Mouse (Mus musculus) limb, embryonic 11.5 days (tissue): ENCODE data around the gene Tfip11. TPM values are rescaled to one million over a fixed set of nuclear protein-coding genes. Genes with fewer than 3 reads are reported as not detected.

Experiments used
- ATAC-seq: fragments of 200-750 bp; cut with Nextera tagmentation; 2 replicates; pipeline ENCODE4 v1.8.0; 2017; ENCODE audit warnings: low read depth; ENCODE audit not compliant: insufficient number of reproducible peaks, low FRiP score, low TSS enrichment
- DNase-seq: peaks from one replicate; pipeline ENCODE4 v3.0.0-alpha.2; 2015; ENCODE audit warnings: low spot score
- H3K27ac ChIP-seq: fragments of 300-500 bp; sonication (generic); replicated peaks from 2 replicates; pipeline ENCODE4 v1.5.1; 2014; ENCODE audit warnings: low read depth, mild to moderate bottlenecking, low read length
- H3K27me3 ChIP-seq: fragments of 300-500 bp; sonication (generic); 2 replicates; pipeline ENCODE4 v1.6.1; 2014; ENCODE audit warnings: mild to moderate bottlenecking, low read length, mixed read lengths; ENCODE audit not compliant: control insufficient read depth, insufficient read depth
- H3K36me3 ChIP-seq: fragments of 300-500 bp; sonication (generic); 2 replicates; pipeline ENCODE4 v1.6.1; 2014; ENCODE audit warnings: mild to moderate bottlenecking, low read length, moderate library complexity, mixed read lengths; ENCODE audit not compliant: control insufficient read depth, insufficient read depth
- H3K4me1 ChIP-seq: fragments of 300-500 bp; sonication (generic); 2 replicates; pipeline ENCODE4 v1.6.1; 2014; ENCODE audit warnings: low read length, mixed read lengths; ENCODE audit not compliant: control insufficient read depth, insufficient read depth
- H3K4me2 ChIP-seq: fragments of 300-500 bp; sonication (generic); 2 replicates; pipeline ENCODE4 v1.6.1; 2014; ENCODE audit warnings: low read depth, mild to moderate bottlenecking, moderate library complexity; ENCODE audit not compliant: severe bottlenecking
- H3K4me3 ChIP-seq: fragments of 300-500 bp; sonication (generic); 2 replicates; pipeline ENCODE4 v1.5.1; 2014; ENCODE audit warnings: low read depth, low read length
- H3K9ac ChIP-seq: fragments of 300-500 bp; sonication (generic); 2 replicates; pipeline ENCODE4 v1.6.1; 2014; ENCODE audit warnings: mild to moderate bottlenecking, low read length
- H3K9me3 ChIP-seq: fragments of 300-500 bp; sonication (generic); 2 replicates; pipeline ENCODE4 v1.6.1; 2016; ENCODE audit warnings: low read length; ENCODE audit not compliant: control insufficient read depth
- WGBS: fragments of 180-500 bp; shearing (Covaris S2); extraction: QIAGEN DNeasy Blood & Tissue Kit; methylation state at CpG from one replicate; pipeline ENCODE4 v1.1.7; 2014; 5-methylcytosine and 5-hydroxymethylcytosine counted together
- polyA plus RNA-seq: library from polyadenylated mRNA; unstranded; fragments of >200 nt; fragmentation: Nextera tagmentation; extraction: Ambion mirVana; gene quantifications from 2 replicates; pipeline ENCODE4 v1.2.1, GENCODE M21; 2014

Tfip11 gene
- polyA plus RNA-seq, 1 experiment from 2014 or later: 27.3 TPM

GRCm38 (mm10) chr5:112288193-112289141, 37.7 kb upstream of the Tfip11 start:
- H3K27ac ChIP-seq: no peak overlapping the region
- WGBS: 84% methylated on average over 9 of the region's 9 CpGs
- no peaks in the 10 kb centered on the region for H3K36me3 ChIP-seq
- no peak for ATAC-seq
- no peak overlapping the region for H3K9ac ChIP-seq
- H3K4me2 ChIP-seq: no peak overlapping the region
- no peak for DNase-seq
- H3K9me3 ChIP-seq: no peaks in the 10 kb centered on the region
- no peaks in the 10 kb centered on the region for H3K27me3 ChIP-seq
- H3K4me3 ChIP-seq: no peak overlapping the region
- H3K4me1 ChIP-seq: no peaks in the 10 kb centered on the region

GRCm38 (mm10) chr5:112289236-112289635, 36.9 kb upstream of the Tfip11 start:
- no peaks in the 10 kb centered on the region for H3K4me1 ChIP-seq
- no peaks in the 10 kb centered on the region for H3K36me3 ChIP-seq
- H3K27ac ChIP-seq: no peak overlapping the region
- H3K4me3 ChIP-seq: no peak overlapping the region
- H3K9ac ChIP-seq: no peak overlapping the region
- no peaks in the 10 kb centered on the region for H3K9me3 ChIP-seq
- H3K27me3 ChIP-seq: no peaks in the 10 kb centered on the region
- no peak overlapping the region for H3K4me2 ChIP-seq
- DNase-seq (no peak), ATAC-seq (no peak)
- 84% methylated on average over 8 of the region's 8 CpGs for WGBS

GRCm38 (mm10) chr5:112289819-112290535, 36.2 kb upstream of the Tfip11 start:
- ATAC-seq (no peak), DNase-seq (no peak)
- no peak overlapping the region; the same call in 1 of the 2 replicates for H3K4me3 ChIP-seq
- WGBS: 87% methylated on average over 16 of the region's 16 CpGs
- no peaks in the 10 kb centered on the region for H3K36me3 ChIP-seq
- no peak overlapping the region for H3K4me2 ChIP-seq
- H3K9ac ChIP-seq: no peak overlapping the region
- no peaks in the 10 kb centered on the region for H3K27me3 ChIP-seq
- H3K4me1 ChIP-seq: no peaks in the 10 kb centered on the region
- H3K9me3 ChIP-seq: no peaks in the 10 kb centered on the region
- no peak overlapping the region for H3K27ac ChIP-seq

GRCm38 (mm10) chr5:112290536-112290880, 35.6 kb upstream of the Tfip11 start:
- DNase-seq (no peak), ATAC-seq (no peak)
- WGBS: 87% methylated on average over 8 of the region's 8 CpGs
- Histone ChIP-seq H3K27ac (no peak overlapping the region), H3K36me3 (no peaks in the 10 kb centered on the region), H3K27me3 (no peaks in the 10 kb centered on the region), H3K9me3 (no peaks in the 10 kb centered on the region), H3K9ac (no peak overlapping the region), H3K4me1 (no peaks in the 10 kb centered on the region), H3K4me3 (no peak overlapping the region), H3K4me2 (no peak overlapping the region)

- ATAC-seq: no peak
- no peak overlapping the region for H3K4me3 ChIP-seq
- no peaks in the 10 kb centered on the region for H3K36me3 ChIP-seq
- H3K9ac ChIP-seq: no peak overlapping the region
- 93% methylated on average over 5 of the region's 5 CpGs for WGBS
- no peak overlapping the region for H3K4me2 ChIP-seq
- H3K27me3 ChIP-seq: no peaks in the 10 kb centered on the region
- no peaks in the 10 kb centered on the region for H3K9me3 ChIP-seq
- DNase-seq: no peak
- no peaks in the 10 kb centered on the region for H3K4me1 ChIP-seq
- H3K27ac ChIP-seq: no peak overlapping the region
These were observed 34.3 kb upstream of the Tfip11 start for GRCm38 (mm10) chr5:112291866-112292265.

GRCm38 (mm10) chr5:112292343-112292980, 33.7 kb upstream of the Tfip11 start:
- H3K27ac ChIP-seq: no peak overlapping the region
- H3K9me3 ChIP-seq: no peaks in the 10 kb centered on the region
- 77% methylated on average over 17 of the region's 17 CpGs for WGBS
- no peak overlapping the region for H3K4me2 ChIP-seq
- H3K36me3 ChIP-seq: no peaks in the 10 kb centered on the region
- ATAC-seq: no peak
- no peak overlapping the region for H3K9ac ChIP-seq
- DNase-seq: no peak
- H3K4me1 ChIP-seq: no peaks in the 10 kb centered on the region
- H3K27me3 ChIP-seq: no peaks in the 10 kb centered on the region
- H3K4me3 ChIP-seq: no peak overlapping the region

GRCm38 (mm10) chr5:112293800-112294199, 32.4 kb upstream of the Tfip11 start:
- Histone ChIP-seq H3K27ac (no peak overlapping the region), H3K4me2 (no peak overlapping the region), H3K4me3 (no peak overlapping the region), H3K4me1 (no peaks in the 10 kb centered on the region), H3K9me3 (no peaks in the 10 kb centered on the region), H3K27me3 (no peaks in the 10 kb centered on the region), H3K36me3 (no peaks in the 10 kb centered on the region), H3K9ac (no peak overlapping the region)
- ATAC-seq: no peak
- no peak for DNase-seq
- 74% methylated on average over 2 of the region's 2 CpGs for WGBS

GRCm38 (mm10) chr5:112294696-112295095, 31.5 kb upstream of the Tfip11 start:
- DNase-seq: no peak
- Histone ChIP-seq H3K4me1 (no peaks in the 10 kb centered on the region), H3K27me3 (no peaks in the 10 kb centered on the region), H3K9me3 (no peaks in the 10 kb centered on the region), H3K4me3 (no peak overlapping the region), H3K36me3 (no peaks in the 10 kb centered on the region), H3K9ac (no peak overlapping the region), H3K4me2 (no peak overlapping the region), H3K27ac (no peak overlapping the region)
- 58% methylated on average over 4 of the region's 4 CpGs for WGBS
- ATAC-seq: no peak
